In the genomic region with DNA sequence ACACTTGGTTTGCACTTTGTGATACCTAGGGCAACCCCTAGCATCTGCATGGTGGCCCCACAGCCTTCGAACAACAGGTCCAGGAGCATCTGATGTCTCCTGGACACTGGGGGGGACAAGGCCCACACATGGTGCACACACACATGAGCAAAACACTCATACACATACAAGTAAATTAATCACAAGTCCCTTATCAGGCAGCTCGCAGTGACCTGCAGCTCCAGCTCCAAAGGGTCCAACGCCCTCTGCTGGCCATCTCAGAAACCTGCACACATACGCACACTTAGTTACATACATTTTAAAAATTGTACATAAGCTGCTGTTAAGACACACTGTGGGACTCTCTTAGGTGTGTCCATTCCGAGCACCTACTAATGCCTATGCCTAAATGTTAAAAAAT, we compare ENCODE assay signal across 15 mouse cellular contexts. TPM values are rescaled to one million over a fixed set of nuclear protein-coding genes. Genes with fewer than 3 reads are reported as not detected.
A peak's percentile ranks its signal among the peaks of the same experiment; 100 is the strongest.
DNase-seq lines count a peak whose midpoint lies in the region; ATAC-seq and TF ChIP-seq lines count a peak whose summit lies in the region.
"Had no signal": no experiment of that assay in that cellular context is flagged by ENCODE, and none has a peak within 500 bp of the region (broad histone marks: within the 10 kb centered on the region; RNA-seq: fewer than 3 reads in every experiment).

No protein-coding gene starts in this region.

- H3K36me3 ChIP-seq in lung, embryonic 14.5 days (ENCODE audit: insufficient read depth): peaks cover 6% of the 10 kb centered on the region; the same call in 1 of the 2 replicates

- H3K4me1 ChIP-seq in lung, embryonic 14.5 days (ENCODE audit: insufficient read depth): 0 out of 2 replicates have a peak, but pooled peaks cover 3% of the 10 kb centered on the region

- WGBS in lung, embryonic 14.5 days: 84% methylated on average over 5 of the region's 5 CpGs

- H3K9ac ChIP-seq in lung, embryonic 14.5 days: no peak overlapping the region
- H3K9ac ChIP-seq: forebrain, embryonic 13.5 days; lung, embryonic 15.5 days had no signal

- H3K4me3 ChIP-seq in lung, embryonic 14.5 days (ENCODE audit: low read depth, low read length): no peak overlapping the region
- H3K4me3 ChIP-seq: forebrain, embryonic 13.5 days; heart, embryonic 13.5 days; lung, embryonic 15.5 days; myocyte had no signal

- DNase-seq in heart, adult 11 months: peak; percentile 82
- no peak for DNase-seq in heart, adult 9 months (ENCODE audit: low spot score in 2 of 2)
- DNase-seq in lung, embryonic 14.5 days: no peak
- no peak for DNase-seq in lung, postnatal 25 days (ENCODE audit: low spot score)
- peak; percentile 82 for DNase-seq in ZHBTc4 (ENCODE audit: low read depth, low spot score)
- no peak for DNase-seq in ovary, postnatal 14 days (ENCODE audit: low spot score)
- DNase-seq in layer of hippocampus, postnatal 14 days (ENCODE audit: low spot score in 2 of 2): no peak
- DNase-seq: kidney, adult 11 months; right cerebral cortex, adult 18-20 months; thymus, adult 18-20 months had no signal

- no peak overlapping the region for H3K4me2 ChIP-seq in lung, embryonic 14.5 days
- H3K4me2 ChIP-seq: forebrain, embryonic 13.5 days; lung, embryonic 15.5 days had no signal

- H3K27ac ChIP-seq in lung, embryonic 14.5 days (ENCODE audit: low read depth): no peak overlapping the region
- H3K27ac ChIP-seq: forebrain, embryonic 13.5 days had no signal

- no peaks in the 10 kb centered on the region for H3K27me3 ChIP-seq in lung, embryonic 14.5 days (ENCODE audit: insufficient read depth, low read length)
- H3K27me3 ChIP-seq: forebrain, embryonic 13.5 days; heart, embryonic 13.5 days; lung, embryonic 15.5 days had no signal

- H3K9me3 ChIP-seq in lung, embryonic 14.5 days (ENCODE audit: low read depth, low read length): no peaks in the 10 kb centered on the region
- H3K9me3 ChIP-seq: forebrain, embryonic 13.5 days; heart, embryonic 13.5 days; lung, embryonic 15.5 days had no signal

- no peak for ATAC-seq in lung, embryonic 14.5 days (ENCODE audit: insufficient read depth)
- ATAC-seq in monocyte, adult 5-6 weeks (replicated peaks; ENCODE audit: insufficient number of reproducible peaks, low FRiP score, low TSS enrichment, poor library complexity, severe bottlenecking): 0 out of 2 replicates have a peak, but pooled peaks have one; percentile 35
- ATAC-seq: forebrain, embryonic 13.5 days had no signal

- peak; percentile 48 for TF ChIP-seq CTCF in lung, embryonic 14.5 days (IDR thresholded peaks at IDR 0.05; ENCODE audit: low read depth)

RNA-seq across cellular contexts. Expression of gene Msrb3, which starts 17.3 kb away (rescaled TPM):
- polyA plus RNA-seq in lung, embryonic 14.5 days (2014; fragmentation: Nextera tagmentation; extraction: Ambion mirVana): 13.0 and 14.1 TPM in 2 replicates
- 0.10 TPM in 1 of 3 replicates, not detected in the others for total RNA-seq in monocyte, adult 5-6 weeks (2017)
- 1 to 10 TPM; 4.6 to 5.9 TPM for total RNA-seq in layer of hippocampus, postnatal 14 days (2021)

Comparison
In these comparisons a context has a peak if more than half of its experiments do, and no peak if none do; other contexts are left out.
1. DNase-seq: peak in heart, adult 11 months (single experiment) and ZHBTc4 (single experiment); none in heart, adult 9 months (0 of 2), lung, embryonic 14.5 days (single experiment), lung, postnatal 25 days (single experiment), ovary, postnatal 14 days (single experiment) and layer of hippocampus, postnatal 14 days (0 of 2).